Mouse (Mus musculus): ENCODE measurements around the gene Snx11.

- TF ChIP-seq CTCF (IDR thresholded peaks at IDR 0.05) (peak; percentile 44), EP300 (IDR thresholded peaks at IDR 0.05) (no peak)
These were observed 12.6 kb upstream of the Snx11 start for GRCm38 (mm10) chr11:96789990-96790389.
